Mouse (Mus musculus) hindbrain, embryonic 13.5 days (tissue): ENCODE results near the gene Nckap1. TPM values are rescaled to one million over a fixed set of nuclear protein-coding genes. Genes with fewer than 3 reads are reported as not detected.
A peak's percentile ranks its signal among the peaks of the same experiment; 100 is the strongest.

ENCODE experiments used
- ATAC-seq: fragments of 200-750 bp; cut with Nextera tagmentation; 2 replicates; pipeline ENCODE4 v1.8.0; 2017; ENCODE audit warnings: moderate TSS enrichment; ENCODE audit not compliant: low FRiP score
- H3K27ac ChIP-seq: fragments of 300-500 bp; sonication (generic); 2 replicates; pipeline ENCODE4 v1.5.1; 2015; ENCODE audit warnings: inconsistent platforms, mild to moderate bottlenecking, moderate library complexity
- H3K27me3 ChIP-seq: fragments of 300-500 bp; sonication (generic); 2 replicates; pipeline ENCODE4 v1.6.1; 2015; ENCODE audit warnings: mild to moderate bottlenecking, inconsistent platforms
- H3K36me3 ChIP-seq: fragments of 300-500 bp; sonication (generic); 2 replicates; pipeline ENCODE4 v1.6.1; 2015; ENCODE audit warnings: mild to moderate bottlenecking, inconsistent platforms
- H3K4me1 ChIP-seq: fragments of 300-500 bp; sonication (generic); replicated peaks from 2 replicates; pipeline ENCODE4 v1.6.1; 2015; ENCODE audit warnings: inconsistent platforms
- H3K4me2 ChIP-seq: fragments of 300-500 bp; sonication (generic); 2 replicates; pipeline ENCODE4 v1.6.1; 2015; ENCODE audit warnings: inconsistent platforms, mild to moderate bottlenecking, moderate library complexity
- H3K4me3 ChIP-seq: fragments of 300-500 bp; sonication (generic); 2 replicates; pipeline ENCODE4 v1.5.1; 2015; ENCODE audit warnings: mild to moderate bottlenecking, inconsistent platforms
- H3K9ac ChIP-seq: fragments of 300-500 bp; sonication (generic); 2 replicates; pipeline ENCODE4 v1.6.1; 2015; ENCODE audit warnings: mild to moderate bottlenecking, inconsistent platforms
- H3K9me3 ChIP-seq: fragments of 300-500 bp; sonication (generic); 2 replicates; pipeline ENCODE4 v1.6.1; 2016; ENCODE audit warnings: inconsistent platforms
- WGBS: fragments of 180-500 bp; shearing (Covaris S2); methylation state at CpG from one replicate; pipeline ENCODE4 v1.1.7; 2015; 5-methylcytosine and 5-hydroxymethylcytosine counted together
- polyA plus RNA-seq: library from polyadenylated mRNA; unstranded; fragments of >200 nt; fragmentation: Nextera tagmentation; extraction: Ambion mirVana; gene quantifications from 2 replicates; pipeline ENCODE4 v1.2.1, GENCODE M21; 2015

The Nckap1 gene
- polyA plus RNA-seq, 1 experiment from 2014 or later: 83.8 TPM

DNA sequence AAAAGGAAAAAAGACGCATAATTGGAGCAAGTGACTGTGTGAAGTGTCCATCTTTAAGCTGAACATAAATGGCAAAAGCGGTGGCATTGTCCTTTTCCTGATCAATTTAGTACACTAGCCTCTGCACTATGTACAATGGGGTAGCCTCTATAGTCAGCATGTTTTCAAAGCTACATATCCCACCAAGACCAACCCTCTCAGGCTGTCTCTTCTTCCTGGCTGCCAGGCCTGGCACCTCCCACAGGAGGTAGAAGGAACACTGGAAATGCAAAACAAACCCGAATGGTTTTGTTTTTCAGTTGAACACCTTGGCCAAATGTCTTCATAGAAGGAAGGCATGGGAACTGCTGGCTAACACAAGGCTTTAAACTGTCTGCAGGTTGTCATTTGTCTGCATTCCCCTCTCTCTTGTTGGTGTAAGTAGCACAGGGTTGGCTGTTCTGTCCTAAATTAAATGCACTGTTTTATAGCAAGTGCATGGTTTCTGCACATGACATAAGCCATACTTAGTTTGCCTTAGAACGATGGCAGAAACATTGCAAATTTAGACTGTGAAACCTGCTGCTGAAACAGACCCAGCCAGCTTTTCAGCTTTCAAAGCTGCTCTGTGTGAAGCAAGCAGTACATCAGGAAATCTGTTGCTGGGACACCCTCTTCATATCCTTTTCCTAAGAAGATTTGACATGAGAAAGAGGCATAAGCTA lies 13.2 kb upstream of the Nckap1 start:
- no peaks in the 10 kb centered on the region for H3K9me3 ChIP-seq
- no peak for ATAC-seq
- no peak overlapping the region for H3K4me2 ChIP-seq
- no peaks in the 10 kb centered on the region for H3K4me1 ChIP-seq
- H3K9ac ChIP-seq: no peak overlapping the region
- no peaks in the 10 kb centered on the region for H3K27me3 ChIP-seq
- no peak overlapping the region for H3K27ac ChIP-seq
- H3K36me3 ChIP-seq: no peaks in the 10 kb centered on the region
- no peak overlapping the region for H3K4me3 ChIP-seq
- WGBS: 79% methylated on average over 4 of the region's 4 CpGs

DNA sequence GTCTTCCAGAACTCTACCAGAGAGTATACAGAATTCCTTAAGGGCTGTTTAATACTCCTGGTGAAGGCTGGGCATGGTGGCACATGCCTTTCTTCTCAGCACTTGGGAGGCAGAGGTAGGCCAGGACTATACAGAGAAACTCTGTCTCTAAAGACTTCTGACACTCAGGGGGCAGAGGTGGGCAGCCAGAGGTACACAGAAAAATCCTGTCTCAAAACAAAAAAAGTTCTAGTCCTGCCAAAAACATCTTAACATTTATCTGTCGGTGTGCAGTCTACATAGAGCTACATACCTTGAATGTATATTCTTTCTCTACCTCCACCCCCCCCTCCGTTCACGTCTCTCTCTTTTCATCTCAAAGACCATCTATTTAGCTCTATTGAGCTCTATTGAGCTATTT lies 1.2 kb upstream of the Nckap1 start:
- H3K27me3 ChIP-seq: no peaks in the 10 kb centered on the region
- WGBS: 83% methylated on average over 3 of the region's 3 CpGs
- no peak overlapping the region for H3K9ac ChIP-seq
- H3K4me2 ChIP-seq: no peak overlapping the region
- H3K27ac ChIP-seq: no peak overlapping the region
- peaks cover 20% of the 10 kb centered on the region for H3K4me1 ChIP-seq
- H3K4me3 ChIP-seq: no peak overlapping the region
- no peaks in the 10 kb centered on the region for H3K9me3 ChIP-seq
- H3K36me3 ChIP-seq: no peaks in the 10 kb centered on the region
- ATAC-seq: no peak

DNA sequence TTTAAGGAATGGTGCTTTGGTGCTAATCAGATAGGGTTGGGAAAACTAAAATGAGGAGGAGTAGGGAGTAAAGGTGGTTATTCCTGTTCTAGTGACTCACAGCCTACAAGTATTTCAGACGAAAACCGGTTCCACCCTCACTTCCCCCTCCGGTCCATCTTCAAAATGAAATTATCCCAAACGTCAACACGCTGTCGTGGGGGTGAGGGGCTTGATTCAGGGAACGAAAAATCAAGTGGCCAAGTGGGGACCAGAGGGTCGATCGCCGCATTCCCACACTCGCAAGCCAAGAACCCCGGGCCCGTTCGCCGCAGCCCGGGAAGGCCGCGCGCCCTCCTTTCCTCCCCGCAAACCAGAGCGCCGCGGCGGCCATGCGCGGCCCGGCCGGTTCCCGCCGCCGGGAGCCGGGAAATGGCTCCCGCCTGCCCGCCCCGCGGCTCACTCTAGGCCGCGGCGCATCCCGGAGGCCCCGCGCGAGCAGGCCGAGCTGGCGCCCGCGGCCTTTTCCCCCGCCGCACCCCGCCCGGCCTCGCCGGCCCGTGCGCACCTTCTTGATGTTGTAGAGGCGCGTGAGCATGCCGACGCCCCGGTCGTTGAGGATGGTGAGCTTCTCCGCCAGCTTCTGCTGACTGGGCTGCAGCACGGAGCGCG lies 744 bp downstream of the Nckap1 start:
- ATAC-seq: peak; percentile 83
- H3K4me2 ChIP-seq: peak overlapping the region; percentile 72
- under 1% methylated on average over 57 of the region's 65 CpGs for WGBS

DNA sequence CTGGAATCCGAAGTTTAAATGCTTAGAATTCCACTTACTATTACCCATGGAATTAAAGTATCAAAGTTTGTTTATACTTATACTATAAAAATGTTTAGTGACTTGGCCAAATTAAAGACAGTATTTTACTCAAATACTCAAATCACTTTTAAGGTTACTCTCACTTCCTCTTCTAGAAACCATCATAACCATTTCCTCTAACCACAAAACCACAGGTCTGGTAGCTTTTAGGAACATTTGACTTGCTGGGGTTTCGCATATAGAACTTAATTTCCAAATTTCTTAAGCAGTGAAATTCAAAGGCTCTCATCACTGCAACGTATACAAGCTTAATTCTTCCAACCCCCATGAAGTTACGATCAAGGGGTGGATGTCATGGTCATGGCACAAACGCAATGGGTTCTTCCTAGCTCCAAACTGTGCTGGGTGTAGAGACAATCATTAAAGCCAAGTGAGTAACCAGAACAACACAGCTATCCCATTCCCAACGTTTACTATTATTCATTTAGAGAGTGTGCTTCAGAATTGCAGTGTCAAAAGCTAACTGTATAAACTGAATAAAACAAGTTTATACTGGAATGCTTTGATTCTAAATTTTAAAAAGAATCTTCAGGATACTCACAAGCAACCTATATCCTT lies 1.8 kb downstream of the Nckap1 start:
- 50% methylated on average over 6 of the region's 6 CpGs for WGBS
- H3K4me1 ChIP-seq: peaks cover 20% of the 10 kb centered on the region
- no peak overlapping the region for H3K27ac ChIP-seq
- H3K36me3 ChIP-seq: no peaks in the 10 kb centered on the region
- peak overlapping the region; percentile 72 for H3K4me2 ChIP-seq
- no peak for ATAC-seq
- H3K9ac ChIP-seq: peak overlapping the region; percentile 65
- no peaks in the 10 kb centered on the region for H3K27me3 ChIP-seq
- no peaks in the 10 kb centered on the region for H3K9me3 ChIP-seq
- H3K4me3 ChIP-seq: peak overlapping the region; percentile 87

More for the DNA sequence above, 744 bp downstream of the Nckap1 start:
- Histone ChIP-seq H3K9me3 (no peaks in the 10 kb centered on the region), H3K27me3 (no peaks in the 10 kb centered on the region), H3K4me1 (peaks cover 20% of the 10 kb centered on the region), H3K36me3 (no peaks in the 10 kb centered on the region), H3K27ac (peak overlapping the region; percentile 99), H3K4me3 (peak overlapping the region; percentile 87), H3K9ac (peak overlapping the region; percentile 99)

DNA sequence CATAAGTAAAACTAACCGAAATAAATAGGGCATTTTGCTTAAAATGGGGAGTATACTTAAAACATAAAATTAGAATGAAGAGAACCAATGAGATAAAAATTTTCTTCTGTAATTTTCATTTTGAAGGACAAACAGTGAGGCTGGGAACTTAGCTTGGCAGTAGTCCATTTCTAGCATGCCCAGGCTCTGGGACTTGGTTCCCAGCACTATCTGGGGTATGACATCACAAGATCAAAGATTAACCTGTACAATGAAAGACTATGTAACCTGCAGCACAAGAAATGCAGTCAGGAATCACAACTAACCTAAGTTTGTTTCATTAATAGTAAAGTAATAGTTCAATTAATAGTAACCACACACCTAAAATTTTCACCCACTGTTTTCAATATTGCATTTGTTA lies 3.9 kb downstream of the Nckap1 start:
- Histone ChIP-seq H3K9ac (no peak overlapping the region), H3K27ac (no peak overlapping the region), H3K4me3 (no peak overlapping the region), H3K36me3 (no peaks in the 10 kb centered on the region), H3K9me3 (no peaks in the 10 kb centered on the region), H3K4me1 (peaks cover 20% of the 10 kb centered on the region), H3K27me3 (no peaks in the 10 kb centered on the region), H3K4me2 (no peak overlapping the region)
- WGBS: 96% methylated on average over 1 of the region's 1 CpGs
- ATAC-seq: no peak

DNA sequence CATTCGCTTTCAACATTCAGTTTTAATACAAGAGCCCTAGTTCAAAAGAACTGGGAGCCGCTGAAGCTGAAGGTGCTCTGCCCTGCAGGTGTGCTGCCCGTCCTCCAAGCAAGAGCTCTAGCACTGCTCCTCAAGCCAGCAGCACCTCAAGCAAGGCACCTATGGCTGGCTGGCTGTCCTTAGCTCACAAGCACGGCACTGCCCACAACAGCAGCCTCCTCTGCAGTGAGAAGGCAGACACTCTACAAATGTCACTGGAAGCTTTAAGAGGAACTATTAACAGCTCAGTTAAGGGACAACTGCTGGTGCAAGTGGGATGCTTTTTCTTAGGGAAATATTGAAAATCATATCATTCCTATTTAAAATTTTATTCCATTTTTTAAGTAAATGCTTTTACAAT lies 10.5 kb downstream of the Nckap1 start:
- no peaks in the 10 kb centered on the region for H3K36me3 ChIP-seq
- no peak overlapping the region for H3K27ac ChIP-seq
- WGBS: 79% methylated on average over 4 of the region's 4 CpGs
- no peaks in the 10 kb centered on the region for H3K27me3 ChIP-seq
- H3K4me3 ChIP-seq: no peak overlapping the region
- H3K9me3 ChIP-seq: no peaks in the 10 kb centered on the region
- ATAC-seq: no peak
- H3K4me1 ChIP-seq: no peaks in the 10 kb centered on the region
- no peak overlapping the region for H3K4me2 ChIP-seq
- no peak overlapping the region for H3K9ac ChIP-seq

DNA sequence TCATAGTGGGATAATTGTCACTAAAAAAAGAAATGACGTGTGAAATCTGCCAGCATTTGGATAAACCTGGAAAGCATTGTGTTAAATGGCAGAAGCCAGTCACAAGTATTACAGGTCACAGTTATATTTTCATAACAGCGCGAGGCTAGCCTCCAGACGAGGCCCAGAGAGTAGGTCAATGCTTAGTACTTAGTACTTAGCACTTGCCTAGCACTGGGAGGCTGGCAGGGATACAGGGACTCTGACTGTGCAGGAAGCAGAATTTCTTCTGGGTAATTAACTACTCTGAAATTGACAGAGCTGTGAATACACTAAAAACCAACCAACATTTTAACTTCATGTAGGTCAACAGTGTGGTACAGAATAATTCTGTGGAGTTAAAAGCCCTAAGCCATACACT lies 13.8 kb downstream of the Nckap1 start:
- no peak for ATAC-seq
- Histone ChIP-seq H3K4me3 (no peak overlapping the region), H3K9me3 (no peaks in the 10 kb centered on the region), H3K36me3 (no peaks in the 10 kb centered on the region), H3K4me2 (no peak overlapping the region), H3K27me3 (no peaks in the 10 kb centered on the region), H3K4me1 (no peaks in the 10 kb centered on the region), H3K9ac (no peak overlapping the region), H3K27ac (no peak overlapping the region)
- WGBS: 91% methylated on average over 4 of the region's 4 CpGs

DNA sequence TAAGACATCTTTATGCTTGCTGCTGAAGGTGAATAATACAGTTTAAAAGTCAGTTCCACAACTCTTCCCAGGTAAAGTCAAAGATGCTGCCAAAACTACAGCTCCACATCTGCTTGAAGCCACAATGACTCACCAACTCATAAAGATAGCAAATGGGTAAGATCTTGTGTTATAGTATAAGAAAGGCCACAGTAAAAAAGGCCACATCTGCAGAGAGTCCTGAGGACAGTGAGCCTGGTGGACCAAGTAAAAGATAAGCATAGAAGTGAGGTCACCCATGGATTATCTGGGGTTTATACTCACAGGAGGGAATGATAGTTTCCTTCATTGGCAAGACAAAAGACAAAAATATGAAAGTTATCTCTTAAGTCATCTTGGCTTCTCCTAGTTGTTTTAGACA lies 18.9 kb downstream of the Nckap1 start:
- H3K9me3 ChIP-seq: no peaks in the 10 kb centered on the region
- no peak for ATAC-seq
- H3K4me2 ChIP-seq: no peak overlapping the region
- H3K27ac ChIP-seq: no peak overlapping the region
- H3K4me3 ChIP-seq: no peak overlapping the region
- peaks cover 8% of the 10 kb centered on the region for H3K36me3 ChIP-seq
- H3K9ac ChIP-seq: no peak overlapping the region
- H3K4me1 ChIP-seq: no peaks in the 10 kb centered on the region
- no peaks in the 10 kb centered on the region for H3K27me3 ChIP-seq

DNA sequence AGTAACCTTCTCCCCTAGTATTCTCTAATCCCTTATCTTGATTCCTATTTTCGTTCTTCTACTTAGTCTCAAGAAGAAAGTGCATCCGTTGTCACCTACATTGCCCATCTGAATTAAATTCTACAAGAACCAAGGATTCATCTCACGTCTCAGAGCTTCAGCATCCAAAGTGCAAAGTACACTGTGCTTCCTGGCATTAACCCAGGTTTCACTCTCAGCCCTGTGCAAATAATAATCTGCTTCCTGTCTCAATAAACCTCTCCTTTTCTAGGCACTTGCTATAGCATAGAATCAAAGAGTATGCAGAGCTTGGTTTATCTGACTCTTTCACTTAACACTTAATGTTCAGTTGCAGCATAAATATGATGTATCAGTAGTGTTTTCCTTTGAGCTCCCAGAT lies 19.7 kb downstream of the Nckap1 start:
- Histone ChIP-seq H3K4me2 (no peak overlapping the region), H3K9ac (no peak overlapping the region), H3K4me1 (no peaks in the 10 kb centered on the region), H3K27ac (no peak overlapping the region), H3K27me3 (no peaks in the 10 kb centered on the region), H3K4me3 (no peak overlapping the region), H3K36me3 (peaks cover 8% of the 10 kb centered on the region), H3K9me3 (no peaks in the 10 kb centered on the region)
- WGBS: 92% methylated on average over 3 of the region's 3 CpGs
- ATAC-seq: no peak

DNA sequence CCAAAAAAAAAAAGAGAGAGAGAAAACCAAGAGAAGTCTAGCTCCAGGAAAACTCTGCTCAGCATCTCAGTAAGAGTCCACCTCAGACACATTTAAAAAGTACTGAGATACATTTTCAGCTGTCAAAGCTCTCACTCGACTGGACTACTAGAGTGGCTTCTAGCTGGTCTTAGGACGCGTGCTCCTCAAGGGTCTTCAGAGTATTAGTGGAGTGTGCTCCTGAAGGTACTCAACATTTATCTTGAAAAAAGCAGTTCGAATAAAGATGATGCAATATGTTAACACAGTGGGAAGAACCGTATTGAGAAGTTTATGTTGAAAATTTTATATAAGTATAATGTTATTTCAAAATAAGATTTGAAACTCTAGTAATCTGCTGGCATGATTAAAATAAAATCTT lies 20.4 kb downstream of the Nckap1 start:
- no peak overlapping the region for H3K4me2 ChIP-seq
- no peaks in the 10 kb centered on the region for H3K27me3 ChIP-seq
- H3K9ac ChIP-seq: no peak overlapping the region
- WGBS: 96% methylated on average over 5 of the region's 5 CpGs
- no peak overlapping the region for H3K4me3 ChIP-seq
- H3K9me3 ChIP-seq: no peaks in the 10 kb centered on the region
- ATAC-seq: no peak
- H3K4me1 ChIP-seq: no peaks in the 10 kb centered on the region
- peaks cover 8% of the 10 kb centered on the region for H3K36me3 ChIP-seq
- H3K27ac ChIP-seq: no peak overlapping the region

DNA sequence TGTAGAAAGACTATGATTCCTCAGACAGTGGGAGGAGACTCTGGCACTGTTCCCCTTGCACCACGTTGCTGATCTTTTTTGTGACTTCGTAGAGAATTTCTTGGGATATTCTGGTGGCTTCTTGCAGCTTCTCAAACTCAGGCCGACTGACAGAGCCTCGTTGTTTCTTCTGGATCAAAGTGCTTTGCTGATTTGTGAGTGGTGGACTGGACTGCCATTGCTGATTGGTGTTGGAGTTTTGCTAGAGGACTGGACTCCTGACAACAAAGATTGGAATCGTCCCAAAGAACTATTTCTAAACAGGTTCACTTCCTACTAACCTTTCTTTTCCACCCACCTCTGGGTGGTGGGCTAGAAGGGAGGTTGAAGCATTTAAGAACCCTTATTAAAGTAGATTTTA lies 21.5 kb downstream of the Nckap1 start:
- no peak for ATAC-seq
- peaks cover 8% of the 10 kb centered on the region for H3K36me3 ChIP-seq
- H3K9ac ChIP-seq: no peak overlapping the region
- WGBS: 87% methylated on average over 5 of the region's 5 CpGs
- H3K27ac ChIP-seq: no peak overlapping the region
- H3K27me3 ChIP-seq: no peaks in the 10 kb centered on the region
- H3K9me3 ChIP-seq: no peaks in the 10 kb centered on the region
- H3K4me3 ChIP-seq: no peak overlapping the region
- H3K4me2 ChIP-seq: no peak overlapping the region
- no peaks in the 10 kb centered on the region for H3K4me1 ChIP-seq

DNA sequence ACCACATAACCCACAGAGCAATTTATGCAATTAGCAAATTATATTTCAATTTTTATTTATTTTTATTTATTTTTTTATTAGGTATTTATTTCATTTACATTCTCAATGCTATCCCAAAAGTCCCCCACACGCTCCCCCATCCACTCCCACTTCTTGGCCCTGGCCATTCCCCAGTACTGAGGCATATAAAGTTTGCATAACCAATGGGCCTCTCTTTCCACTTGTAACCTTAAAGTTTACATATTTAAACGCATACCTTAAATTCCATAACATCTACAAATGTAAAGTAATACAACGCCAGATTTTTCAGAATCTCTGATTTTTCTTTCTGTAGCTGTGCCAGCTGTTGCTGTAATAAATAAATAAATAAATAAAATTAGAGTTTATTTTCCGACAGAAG lies 26.7 kb downstream of the Nckap1 start:
- H3K4me2 ChIP-seq: no peak overlapping the region
- no peak for ATAC-seq
- H3K4me3 ChIP-seq: no peak overlapping the region
- 89% methylated on average over 4 of the region's 4 CpGs for WGBS
- no peaks in the 10 kb centered on the region for H3K4me1 ChIP-seq
- peaks cover 45% of the 10 kb centered on the region for H3K36me3 ChIP-seq
- no peak overlapping the region for H3K27ac ChIP-seq
- no peaks in the 10 kb centered on the region for H3K9me3 ChIP-seq
- H3K9ac ChIP-seq: no peak overlapping the region
- no peaks in the 10 kb centered on the region for H3K27me3 ChIP-seq

DNA sequence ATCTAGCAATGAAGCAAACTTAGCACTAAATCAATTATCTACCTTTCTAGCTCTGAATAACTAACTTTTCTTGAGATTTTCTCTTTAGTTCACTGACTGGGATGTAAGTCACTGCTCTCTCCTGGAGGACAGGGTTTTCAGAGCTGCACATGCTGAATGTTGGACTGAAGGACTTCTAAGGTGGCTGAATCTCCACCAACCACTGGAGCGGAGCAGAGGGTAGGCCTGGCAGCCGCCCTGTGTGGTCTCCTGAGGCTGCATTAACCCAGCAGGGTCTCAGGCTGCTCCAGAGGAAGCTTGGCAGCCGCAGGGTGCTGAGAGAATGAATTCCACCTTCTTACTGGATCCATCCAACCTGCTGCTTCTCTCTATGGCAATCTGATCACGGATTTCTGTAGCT lies 31.5 kb downstream of the Nckap1 start:
- H3K4me2 ChIP-seq: no peak overlapping the region
- no peak overlapping the region for H3K4me3 ChIP-seq
- peaks cover 71% of the 10 kb centered on the region for H3K36me3 ChIP-seq
- WGBS: 96% methylated on average over 4 of the region's 4 CpGs
- no peaks in the 10 kb centered on the region for H3K27me3 ChIP-seq
- no peak overlapping the region for H3K9ac ChIP-seq
- no peaks in the 10 kb centered on the region for H3K9me3 ChIP-seq
- no peak for ATAC-seq
- H3K27ac ChIP-seq: no peak overlapping the region
- no peaks in the 10 kb centered on the region for H3K4me1 ChIP-seq
